Mouse (Mus musculus) layer of hippocampus, postnatal 25 days (tissue): ENCODE data around the gene 2900026A02Rik. TPM values are rescaled to one million over a fixed set of nuclear protein-coding genes. Genes with fewer than 3 reads are reported as not detected.

ENCODE experiments used
- DNase-seq, 2 experiments: peaks; one replicate each; pipeline ENCODE4 v3.0.0; 2022; ENCODE audit warnings: mixed read lengths in 2 of 2, low spot score in 1 of 2; ENCODE audit errors: extremely low spot score in 1 of 2
- total RNA-seq, 2 experiments: library from RNA; stranded (reverse); gene quantifications; 2 replicates each; pipeline ENCODE4 v1.2.3; 2021

2900026A02Rik gene
- total RNA-seq, 2 experiments from 2014 or later, result 61.2 to 64.5 TPM

DNA sequence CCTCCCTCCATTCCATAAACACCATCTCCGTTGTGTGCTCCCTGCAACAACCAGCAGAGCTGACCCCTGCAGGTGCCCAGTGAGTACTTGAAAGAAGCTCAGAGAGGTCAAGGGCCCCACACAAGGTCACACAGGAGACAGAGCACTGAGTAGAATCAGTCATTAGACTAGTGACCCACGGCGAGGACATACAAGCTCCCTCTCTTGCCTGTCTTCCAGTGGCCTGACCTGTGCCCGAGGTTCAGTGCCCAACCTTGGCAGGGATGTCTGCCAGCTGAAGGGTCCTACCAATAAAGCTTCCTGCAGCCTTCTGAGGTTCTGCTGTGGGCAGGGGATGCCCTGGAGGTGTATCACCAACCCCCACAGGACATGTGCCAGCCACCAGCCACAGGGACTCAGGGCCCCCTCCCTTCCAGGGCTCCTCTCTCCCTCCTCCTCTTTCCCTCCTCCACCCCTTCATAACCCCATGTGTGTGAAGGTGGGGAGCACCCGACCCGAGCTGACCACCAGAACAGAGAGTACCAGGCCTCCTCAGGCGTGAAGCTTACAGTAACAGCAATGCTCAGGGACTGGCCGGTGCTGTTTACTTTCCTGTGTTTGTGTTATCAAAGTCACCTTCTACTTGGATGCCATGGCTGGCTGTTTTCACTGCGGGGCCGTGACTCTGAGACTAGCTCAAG is 8.7 kb downstream of the 2900026A02Rik start:
- DNase-seq, result no peak

DNA sequence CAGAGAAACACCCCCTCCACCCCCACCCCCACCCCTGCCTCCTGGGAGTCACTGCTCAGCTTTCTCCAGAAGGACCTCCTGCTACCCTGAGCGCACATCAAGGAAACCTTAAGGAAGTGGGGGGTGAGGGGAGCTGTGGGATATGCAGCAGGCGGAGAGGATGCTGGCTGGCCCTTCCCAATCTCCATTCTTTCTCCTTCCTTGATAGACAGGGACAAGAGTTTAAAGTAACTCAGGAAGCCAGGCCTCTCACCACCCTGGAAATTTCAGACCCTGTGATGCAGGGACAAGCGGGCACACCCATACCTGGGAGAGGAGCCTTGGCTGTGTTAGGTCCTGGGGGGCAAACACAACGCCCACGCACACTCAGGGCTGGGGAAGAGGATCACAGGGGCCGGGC is 10.7 kb downstream of the 2900026A02Rik start:
- no peak for DNase-seq

DNA sequence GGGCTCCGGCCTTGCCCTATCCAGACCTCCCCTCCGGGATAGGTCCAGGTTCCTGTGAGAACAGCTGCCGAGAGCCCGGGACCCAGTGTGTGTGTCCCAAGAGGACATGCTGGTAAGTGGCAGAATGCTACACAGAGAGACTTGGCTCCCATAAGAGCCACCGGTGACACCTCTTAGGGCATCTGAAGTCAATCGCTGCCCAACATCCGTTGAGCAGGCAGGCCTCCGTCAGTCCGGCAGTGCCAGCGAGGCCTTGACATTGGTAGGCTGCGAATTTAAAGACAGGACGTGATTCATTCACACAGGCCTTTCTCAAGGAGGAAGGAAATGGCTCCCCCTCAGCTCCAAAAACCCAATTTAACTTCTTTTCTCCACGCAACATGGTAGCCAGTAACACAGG is 11.1 kb downstream of the 2900026A02Rik start:
- DNase-seq, result no peak

GRCm38 (mm10) chr5:113209401-113209750 is 11.7 kb downstream of the 2900026A02Rik start:
- DNase-seq, result no peak

GRCm38 (mm10) chr5:113208622-113209400 is 12.2 kb downstream of the 2900026A02Rik start:
- DNase-seq, result no peak

DNA sequence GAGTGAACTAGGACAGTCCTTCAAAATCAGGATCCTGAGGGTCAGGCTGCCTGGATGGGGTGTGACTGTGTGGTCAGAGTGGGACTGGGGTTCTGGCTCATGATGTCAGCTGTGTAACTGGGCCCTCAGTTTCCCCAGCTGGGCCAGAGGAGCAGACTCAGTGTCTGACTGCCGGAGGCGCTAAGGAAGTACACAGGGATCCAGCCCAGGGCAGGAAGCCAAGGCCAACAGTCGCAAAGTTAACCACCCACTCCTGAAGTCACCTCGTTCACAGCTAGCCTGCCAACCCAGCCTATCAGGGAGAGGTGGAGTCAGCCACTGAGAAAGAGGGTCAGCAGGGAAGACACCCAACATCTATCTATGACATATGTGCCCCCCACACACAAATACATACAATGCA is 13.0 kb downstream of the 2900026A02Rik start:
- DNase-seq, result no peak

- DNase-seq, result no peak
These were observed 14.2 kb downstream of the 2900026A02Rik start for GRCm38 (mm10) chr5:113206670-113207352.

DNA sequence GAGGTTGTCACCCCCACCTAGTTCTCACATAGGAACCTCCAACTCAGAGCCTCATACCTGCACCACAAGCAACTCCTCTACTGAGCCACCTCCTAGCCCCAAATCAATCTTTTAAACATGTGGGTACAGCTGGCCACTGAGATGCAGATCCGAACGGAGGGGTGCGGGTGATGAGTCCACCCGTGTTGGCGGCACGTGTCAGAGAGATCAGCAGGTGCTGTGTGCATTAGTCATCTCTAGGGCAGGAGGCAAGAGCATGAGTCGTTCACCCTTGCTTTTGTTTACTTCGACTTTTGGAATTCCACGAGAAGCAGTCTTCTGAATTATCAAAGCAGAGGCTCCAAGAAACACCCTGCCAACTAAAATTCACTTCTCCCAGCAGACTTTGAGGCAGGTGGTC is 16.8 kb downstream of the 2900026A02Rik start:
- no peak for DNase-seq

- no peak for DNase-seq
These were observed 21.3 kb downstream of the 2900026A02Rik start for GRCm38 (mm10) chr5:113199772-113200134.

DNA sequence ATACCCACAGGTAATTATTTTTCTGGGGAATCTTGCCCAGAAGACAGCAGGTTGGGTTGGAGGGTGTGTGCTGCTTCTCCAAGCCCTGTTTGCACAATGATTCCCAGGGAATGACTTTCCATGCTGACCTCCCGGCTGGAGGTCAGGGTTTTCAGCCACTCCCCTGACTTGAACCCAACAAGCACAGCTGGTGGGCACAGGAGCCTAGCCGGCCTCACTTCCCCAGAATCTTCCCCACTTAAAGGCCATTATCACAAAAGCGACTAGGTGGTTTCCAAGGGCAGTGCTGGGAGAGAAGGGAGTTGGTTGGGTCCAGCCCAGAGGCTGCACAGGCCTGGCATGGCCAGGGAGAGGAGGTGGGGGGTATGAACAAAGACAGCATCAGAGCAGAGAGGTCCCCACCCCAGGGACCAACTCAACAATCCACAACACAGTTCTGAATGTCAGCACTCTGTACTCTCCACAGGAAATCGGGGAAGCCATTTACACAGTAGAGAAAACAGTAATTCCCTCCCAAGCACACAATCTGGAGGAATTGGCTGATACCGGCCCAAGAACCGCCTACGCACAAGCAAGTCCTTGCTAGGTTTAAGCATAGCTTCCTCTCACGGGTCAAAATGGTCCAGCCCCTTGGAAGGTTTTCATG is 21.8 kb downstream of the 2900026A02Rik start:
- no peak for DNase-seq

DNA sequence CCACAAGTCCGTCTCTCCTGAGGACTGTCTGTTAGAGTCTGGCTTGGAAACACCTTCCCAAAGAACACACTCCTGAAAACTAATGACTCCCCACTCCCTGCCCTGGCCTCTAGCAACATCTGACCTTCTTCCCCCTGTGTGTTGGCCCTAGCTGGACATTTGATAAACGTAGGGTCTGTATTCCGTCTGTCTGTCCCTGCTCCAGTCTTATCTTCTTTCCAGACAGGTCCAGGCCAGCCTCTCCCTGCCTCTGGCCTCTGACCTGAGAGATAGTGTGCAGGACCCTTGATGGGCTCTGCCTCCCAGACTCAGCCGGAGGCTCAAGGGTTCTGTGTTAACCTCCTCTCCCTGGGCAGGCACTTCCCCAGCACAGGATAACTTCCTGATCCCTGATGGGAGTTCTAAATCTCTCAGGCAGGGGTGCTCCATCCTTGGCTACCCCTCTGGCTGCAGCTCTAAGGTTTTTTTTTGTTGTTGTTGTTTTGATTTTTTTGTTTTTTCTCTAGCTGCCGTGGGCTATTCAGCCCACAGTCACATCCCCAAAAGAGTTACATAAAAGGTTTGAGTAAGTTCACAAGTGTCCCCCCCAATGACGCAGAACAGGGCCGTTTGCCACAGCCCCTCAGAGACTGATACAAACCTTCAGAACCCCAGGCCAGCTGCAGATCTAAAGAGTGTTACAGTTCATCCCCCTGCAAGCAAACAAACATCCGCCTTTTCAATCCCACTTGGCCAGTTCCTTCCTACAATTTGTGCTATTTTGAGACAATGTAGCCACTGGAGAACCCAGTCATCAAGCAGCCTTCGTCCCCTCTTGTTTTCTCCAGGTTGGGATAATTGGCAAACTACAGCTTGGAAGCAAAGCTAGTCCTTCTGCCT is 23.9 kb downstream of the 2900026A02Rik start:
- no peak for DNase-seq

- DNase-seq, result no peak
These were observed 25.1 kb downstream of the 2900026A02Rik start for GRCm38 (mm10) chr5:113195907-113196306.

GRCm38 (mm10) chr5:113195451-113195850 is 25.6 kb downstream of the 2900026A02Rik start:
- DNase-seq, result no peak

DNA sequence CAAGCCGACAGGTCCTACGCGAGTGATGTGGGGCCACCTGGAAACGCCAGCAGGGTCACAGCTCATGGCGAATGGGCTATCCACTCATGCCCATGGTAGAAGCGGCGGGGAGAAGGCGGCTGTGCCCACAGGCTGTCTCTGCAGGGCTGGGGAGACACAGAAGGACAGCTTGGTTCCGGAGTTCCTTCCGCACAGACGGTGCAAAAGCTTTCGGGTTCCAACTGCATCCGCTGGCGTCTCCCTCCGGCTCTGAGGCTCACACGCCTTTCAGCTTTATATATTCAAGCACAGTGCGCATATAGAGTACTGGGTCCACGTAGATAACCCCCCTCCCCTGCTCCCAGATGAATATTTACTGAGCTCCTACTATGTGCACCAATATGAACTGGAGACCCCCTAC is 27.3 kb downstream of the 2900026A02Rik start:
- no peak for DNase-seq

GRCm38 (mm10) chr5:113191901-113192300 is 29.1 kb downstream of the 2900026A02Rik start:
- no peak for DNase-seq

- DNase-seq, result no peak
These were observed 30.5 kb downstream of the 2900026A02Rik start for GRCm38 (mm10) chr5:113190558-113190957.

GRCm38 (mm10) chr5:113181441-113181840 is 39.6 kb downstream of the 2900026A02Rik start:
- no peak for DNase-seq

GRCm38 (mm10) chr5:113180755-113181154 is 40.3 kb downstream of the 2900026A02Rik start:
- no peak for DNase-seq

DNA sequence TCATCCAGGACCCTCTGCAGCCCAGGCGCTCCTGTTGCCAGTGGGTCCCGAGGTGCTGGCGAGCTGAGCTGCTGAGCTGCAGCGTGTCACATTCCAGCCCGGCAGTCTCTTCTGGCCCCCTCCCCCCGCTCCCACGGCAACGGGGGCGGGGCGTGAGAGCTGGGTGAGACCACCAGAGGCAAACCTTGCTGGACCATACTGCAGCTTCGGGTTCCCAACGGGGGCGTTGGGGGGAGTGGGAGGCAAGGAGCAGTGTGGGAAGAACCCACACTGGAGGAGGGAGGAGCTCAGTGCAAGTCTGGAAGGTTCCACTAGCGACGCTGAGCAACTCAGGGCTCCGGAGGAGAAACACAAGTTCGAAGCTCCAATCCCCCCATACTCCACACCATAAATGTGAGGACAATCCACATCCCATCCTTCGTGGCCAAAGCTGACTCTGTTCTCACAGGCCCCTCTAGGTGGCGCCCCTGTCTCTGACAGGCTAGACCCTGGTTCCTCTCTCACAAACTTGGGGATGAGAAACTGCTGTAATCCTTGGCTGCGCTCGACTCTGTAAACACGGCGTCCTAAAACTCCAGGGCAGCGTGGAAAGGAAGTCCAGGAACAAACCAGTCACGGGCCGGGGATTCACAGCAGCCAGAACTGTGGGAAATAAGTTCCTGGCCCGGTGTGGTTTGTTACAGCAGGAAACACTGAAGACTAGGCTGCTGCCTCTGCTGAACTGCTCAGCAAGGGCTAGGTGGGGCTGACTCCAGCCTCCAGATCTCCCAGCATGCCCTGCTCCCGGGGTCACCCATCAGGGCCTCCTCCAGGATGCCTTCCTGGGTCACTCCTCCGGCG is 41.0 kb downstream of the 2900026A02Rik start:
- peak; percentile 79 to 94 for DNase-seq
